Mouse (Mus musculus) E14TG2a.4 (cell line): ENCODE measurements around the gene Fam198a.

Source experiments
- CTCF ChIP-seq: conservative IDR thresholded peaks from 2 replicates; pipeline ENCODE4 v1.5.1; 2014; ENCODE audit warnings: low read length
- NANOG ChIP-seq: IDR thresholded peaks from 2 replicates; pipeline ENCODE4 v1.6.1; 2014; ENCODE audit warnings: borderline replicate concordance, low read length, mixed read lengths
- POU5F1 ChIP-seq: IDR thresholded peaks from 2 replicates; pipeline ENCODE4 v1.6.1; 2014; ENCODE audit warnings: low read length, borderline replicate concordance

DNA sequence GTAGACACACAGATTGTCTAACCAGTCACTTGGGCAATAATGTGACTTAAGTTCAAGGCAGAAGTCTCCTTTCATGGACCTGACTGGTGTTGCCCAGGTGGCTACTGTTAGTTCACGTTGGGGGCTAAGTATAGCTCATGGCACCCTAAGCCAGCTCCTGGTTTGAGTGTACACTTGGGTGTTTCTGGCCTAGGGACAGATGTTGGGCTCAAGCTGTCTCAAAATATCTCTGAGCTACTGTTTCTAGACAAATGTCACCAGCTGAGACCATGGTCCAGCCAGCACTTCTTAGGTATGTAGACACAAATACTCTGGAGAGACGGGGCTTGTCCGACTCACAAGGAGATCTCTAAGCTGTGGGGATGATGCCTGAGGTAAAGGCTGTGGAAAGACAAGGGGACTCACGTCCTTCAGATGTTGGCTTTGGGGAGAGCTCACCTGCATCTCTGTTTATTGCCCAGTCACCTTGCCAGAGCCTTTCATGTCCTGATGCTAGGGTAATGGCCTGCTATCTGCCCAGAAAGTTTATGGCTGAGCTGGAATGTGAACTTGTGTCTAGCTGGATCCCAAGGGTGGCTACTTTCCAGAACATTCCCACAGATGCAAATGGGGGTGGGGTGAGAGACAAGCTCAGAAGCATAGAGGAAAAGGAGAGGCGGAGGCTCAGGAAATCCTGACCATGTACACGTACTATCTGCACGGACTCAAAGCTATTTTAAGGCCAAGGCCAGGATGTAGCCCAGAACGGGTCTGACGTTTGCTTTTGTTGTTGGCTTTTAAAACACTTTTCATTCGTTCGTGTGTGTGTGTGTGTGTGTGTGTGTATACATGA, 77.3 kb downstream of the Fam198a start:
- TF ChIP-seq CTCF, result no peak
- TF ChIP-seq POU5F1, result no peak
- no peak for TF ChIP-seq NANOG
